Mouse (Mus musculus) ES-E14 (cell line): ENCODE data around the gene Clstn3. TPM values are rescaled to one million over a fixed set of nuclear protein-coding genes. Genes with fewer than 3 reads are reported as not detected.
A peak's percentile ranks its signal among the peaks of the same experiment; 100 is the strongest.
"Not testable (repeated sequence)": the region's sequence is repeated elsewhere in the genome, so short reads cannot be mapped to it uniquely, and the experiment has no call there.

Experiments used
- DNase-seq: peaks from one replicate; pipeline ENCODE4 v3.0.0-alpha.2; 2013; ENCODE audit warnings: low read depth, low spot score
- H3K27ac ChIP-seq: 2 replicates; pipeline ENCODE4 v1.5.1; 2012; ENCODE audit warnings: low read depth, mild to moderate bottlenecking, low read length, moderate library complexity, mixed read lengths; ENCODE audit not compliant: poor library complexity, insufficient read depth, severe bottlenecking
- H3K36me3 ChIP-seq: 2 replicates; pipeline ENCODE4 v1.6.1; 2012; ENCODE audit warnings: mild to moderate bottlenecking, low read length, moderate library complexity, mixed read lengths; ENCODE audit not compliant: control insufficient read depth, poor library complexity, insufficient read depth, severe bottlenecking
- H3K4me1 ChIP-seq, 2 experiments: fragments of 150-350 bp in 1 of 2; sonication (generic) in 1 of 2; 2 replicates each; pipeline ENCODE4 v1.6.1; 2012; ENCODE audit warnings: low read length in 2 of 2, mild to moderate bottlenecking in 1 of 2, mixed read lengths in 1 of 2; ENCODE audit not compliant: control insufficient read depth in 2 of 2, insufficient read depth in 2 of 2, poor library complexity in 1 of 2
- H3K4me3 ChIP-seq, 2 experiments: fragments of 150-350 bp in 1 of 2; sonication (generic) in 1 of 2; 2 replicates each; pipeline ENCODE4 v1.5.1; 2012; ENCODE audit warnings: low read length in 2 of 2, low read depth in 1 of 2, mild to moderate bottlenecking in 1 of 2, mixed read lengths in 1 of 2; ENCODE audit not compliant: insufficient read depth in 1 of 2, poor library complexity in 1 of 2, severe bottlenecking in 1 of 2
- H3K9ac ChIP-seq: 2 replicates; pipeline ENCODE4 v1.6.1; 2012; ENCODE audit warnings: low read depth, mild to moderate bottlenecking, low read length, mixed read lengths; ENCODE audit not compliant: poor library complexity, insufficient read depth, severe bottlenecking
- H3K9me3 ChIP-seq: fragments of 150-350 bp; sonication (generic); 2 replicates; pipeline ENCODE4 v1.6.1; 2012; ENCODE audit warnings: low read depth, mild to moderate bottlenecking, low read length; ENCODE audit not compliant: control insufficient read depth, insufficient read depth
- CHD2 ChIP-seq: IDR thresholded peaks from 2 replicates; pipeline ENCODE4 v1.6.1; 2014; ENCODE audit warnings: mild to moderate bottlenecking, low read depth, low read length, inconsistent platforms
- HCFC1 ChIP-seq: IDR thresholded peaks from 2 replicates; pipeline ENCODE4 v1.6.1; 2012; ENCODE audit warnings: low read length, inconsistent platforms, borderline replicate concordance; ENCODE audit not compliant: insufficient read depth
- MAFK ChIP-seq: IDR thresholded peaks from 2 replicates; pipeline ENCODE4 v1.6.1; 2014; ENCODE audit warnings: mild to moderate bottlenecking, low read depth, low read length, inconsistent platforms; ENCODE audit not compliant: insufficient read depth
- ZC3H11A ChIP-seq: IDR thresholded peaks from 2 replicates; pipeline ENCODE4 v1.6.1; 2012; ENCODE audit warnings: low read depth, mild to moderate bottlenecking, inconsistent platforms, low read length, borderline replicate concordance
- ZNF384 ChIP-seq: IDR thresholded peaks from 2 replicates; pipeline ENCODE4 v1.6.1; 2012; ENCODE audit warnings: low read depth, low read length, inconsistent platforms
- in situ Hi-C, 2 experiments: fragments of 600-800 bp; cut with MboI; formaldehyde crosslinking; loops; one replicate each; pipeline ENCODE4 v1.15.1; 2025; ENCODE audit warnings: low sequenced_read_pairs in 2 of 2, inconsistent platforms in 1 of 2; ENCODE audit not compliant: unreplicated experiment in 2 of 2
- total RNA-seq: library from RNA; depleted of rRNA; stranded (reverse); fragments of 300-350 nt; gene quantifications from 2 replicates; pipeline ENCODE4 v1.2.3, GENCODE M21; 2012; rRNA removed

The Clstn3 gene
- total RNA-seq, 1 experiment: 37.0 TPM

- DNase-seq: no peak
- peaks cover 17% of the 10 kb centered on the region; the same call in 1 of the 2 replicates for H3K36me3 ChIP-seq
- TF ChIP-seq ZNF384: no peak
- H3K9ac ChIP-seq: no peak overlapping the region
- no peaks in the 10 kb centered on the region for H3K9me3 ChIP-seq
- in situ Hi-C loops: no loop called here
- no peak overlapping the region for H3K27ac ChIP-seq
- no peaks in the 10 kb centered on the region for H3K4me1 ChIP-seq
- no peak overlapping the region for H3K4me3 ChIP-seq
Measured at GRCm38 (mm10) chr6:124408355-124408754, 56.2 kb downstream of the Clstn3 start.

DNA sequence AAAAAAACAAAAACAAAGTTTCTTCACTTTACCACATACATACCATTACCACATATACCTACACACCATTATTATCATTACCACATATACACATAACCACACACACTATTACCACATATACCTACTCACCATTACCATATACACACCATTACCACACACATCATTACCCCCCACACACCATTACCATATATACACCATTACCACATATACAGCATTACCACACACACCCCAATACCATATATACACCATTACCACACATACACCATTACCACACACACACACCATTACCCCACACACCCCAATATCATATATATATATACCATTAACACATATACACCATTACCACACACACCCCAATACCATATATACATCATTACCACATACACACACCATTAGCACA is 57.4 kb downstream of the Clstn3 start:
- no peaks in the 10 kb centered on the region for H3K9me3 ChIP-seq

DNA sequence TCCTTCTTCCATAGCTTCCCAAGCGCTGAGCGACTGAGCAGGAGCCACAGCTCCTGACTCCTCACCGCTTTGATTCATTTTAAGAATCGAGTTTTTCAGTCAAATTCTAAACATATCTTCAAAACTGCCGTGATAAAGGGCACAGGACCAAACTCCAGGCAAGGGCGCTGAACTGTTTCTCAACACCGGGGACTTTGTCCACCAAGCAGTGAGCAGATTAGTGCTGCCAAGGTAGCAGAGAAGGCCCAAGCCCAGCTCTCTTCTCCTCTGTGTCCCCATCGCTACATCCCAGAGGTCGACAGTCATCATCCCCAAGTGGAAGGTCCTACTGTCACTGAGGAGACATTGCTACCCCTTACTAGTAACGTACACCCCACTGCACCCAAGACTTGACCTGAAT is 58.3 kb downstream of the Clstn3 start:
- in situ Hi-C loops: no loop called here

More for the DNA sequence above, 57.4 kb downstream of the Clstn3 start:
- in situ Hi-C loops: no loop called here
- no peak for TF ChIP-seq MAFK
- TF ChIP-seq ZNF384: no peak
- TF ChIP-seq CHD2: no peak
- TF ChIP-seq ZC3H11A: no peak
- TF ChIP-seq HCFC1: no peak
- no peak for DNase-seq
- Histone ChIP-seq H3K9ac (no peak overlapping the region), H3K4me3 (no peak overlapping the region), H3K27ac (no peak overlapping the region), H3K4me1 (no peaks in the 10 kb centered on the region), H3K36me3 (peaks cover 21% of the 10 kb centered on the region)

DNA sequence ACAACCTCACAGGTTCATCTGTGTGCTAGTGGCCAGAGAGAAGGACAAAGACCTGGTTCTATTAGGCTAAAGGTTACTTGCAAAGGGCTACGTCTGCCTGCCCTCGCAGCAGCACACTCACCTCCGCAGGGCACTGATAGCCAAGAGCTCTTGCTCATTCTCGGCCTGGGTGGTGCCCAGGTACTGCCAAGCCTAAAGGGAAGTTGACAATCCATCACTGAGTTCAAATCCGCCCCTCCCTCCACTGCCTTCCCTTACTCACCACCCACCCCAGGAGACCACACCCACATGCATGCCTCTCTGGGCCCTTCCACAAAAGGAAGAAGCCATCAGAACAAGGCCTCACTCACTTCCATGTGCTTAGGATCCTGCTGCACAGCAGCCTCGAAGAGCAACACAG is 64.9 kb downstream of the Clstn3 start:
- no peak overlapping the region for H3K27ac ChIP-seq
- no peak for DNase-seq
- no peak overlapping the region for H3K4me3 ChIP-seq
- H3K9ac ChIP-seq: no peak overlapping the region
- TF ChIP-seq MAFK (no peak), ZNF384 (no peak), ZC3H11A (no peak), HCFC1 (no peak)
- no peaks in the 10 kb centered on the region for H3K9me3 ChIP-seq
- H3K36me3 ChIP-seq: peaks cover 49% of the 10 kb centered on the region
- peaks cover 0 to 7% of the 10 kb centered on the region in 2 experiments; a peak in 1 of 4 replicates for H3K4me1 ChIP-seq
- in situ Hi-C loops: no loop called here

More for the DNA sequence above, 58.3 kb downstream of the Clstn3 start:
- H3K36me3 ChIP-seq: peaks cover 19% of the 10 kb centered on the region
- H3K9ac ChIP-seq: no peak overlapping the region
- no peaks in the 10 kb centered on the region for H3K4me1 ChIP-seq
- no peak overlapping the region for H3K4me3 ChIP-seq
- DNase-seq: no peak
- H3K27ac ChIP-seq: no peak overlapping the region
- no peaks in the 10 kb centered on the region for H3K9me3 ChIP-seq
- TF ChIP-seq HCFC1: no peak
- TF ChIP-seq ZC3H11A: no peak
- no peak for TF ChIP-seq ZNF384
- TF ChIP-seq CHD2: no peak
- no peak for TF ChIP-seq MAFK

- DNase-seq, H3K9me3 ChIP-seq, H3K4me1 ChIP-seq, H3K4me3 ChIP-seq, in situ Hi-C loops, H3K27ac ChIP-seq, H3K9ac ChIP-seq: not testable (repeated sequence)
- peak; percentile 80; the same call in 1 of the 2 replicates for TF ChIP-seq ZNF384
- peaks cover 29% of the 10 kb centered on the region for H3K36me3 ChIP-seq
Measured at GRCm38 (mm10) chr6:124394991-124395390, 69.6 kb downstream of the Clstn3 start.

Other genes starting within 250 kb of the Clstn3 start
- 0.09 and 0.11 TPM in 2 replicates for gene Vmn2r27, start 232.9 kb downstream of the Clstn3 start, total RNA-seq
- 0.05 and 0.22 TPM in 2 replicates for gene Cd163, start 160.1 kb downstream of the Clstn3 start, total RNA-seq
- 34.4 and 35.7 TPM in 2 replicates for gene Pex5, start 49.7 kb downstream of the Clstn3 start, total RNA-seq
- gene C1rl, start 28.3 kb upstream of the Clstn3 start, total RNA-seq: 1.0 and 2.2 TPM in 2 replicates
- gene C1ra, start 47.6 kb upstream of the Clstn3 start, total RNA-seq: 0.26 and 0.31 TPM in 2 replicates
- gene C1s1, start 77.6 kb upstream of the Clstn3 start, total RNA-seq: 2.6 and 9.2 TPM in 2 replicates
- gene C1rb, start 105.5 kb upstream of the Clstn3 start, total RNA-seq: 0.26 TPM in 1 of 2 replicates, not detected in the other
- gene C1s2, start 171.3 kb upstream of the Clstn3 start, total RNA-seq: 0.27 and 0.63 TPM in 2 replicates
- gene Lpcat3, start 198.2 kb upstream of the Clstn3 start, total RNA-seq: 65.5 and 107 TPM in 2 replicates
- gene Emg1, start 247.4 kb upstream of the Clstn3 start, total RNA-seq: 292 and 344 TPM in 2 replicates
- 530 and 581 TPM in 2 replicates for gene Phb2, start 247.5 kb upstream of the Clstn3 start, total RNA-seq